Mouse (Mus musculus) spleen, adult 2 months (tissue): ENCODE results near the gene Runx1.

ENCODE experiments used
- CTCF ChIP-seq: fragments of 200-500 bp; IDR thresholded peaks from 2 replicates; pipeline ENCODE4 v1.5.1; 2011; ENCODE audit warnings: mild to moderate bottlenecking, inconsistent platforms; ENCODE audit not compliant: insufficient read depth, insufficient read length, insufficient replicate concordance; ENCODE audit errors: extremely low read depth
- POLR2A ChIP-seq: fragments of 200-500 bp; IDR thresholded peaks from 2 replicates; pipeline ENCODE4 v1.6.1; 2011; ENCODE audit warnings: low read depth, low read length, inconsistent platforms

GRCm38 (mm10) chr16:92641053-92641452 lies 184.9 kb downstream of the Runx1 start:
- no peak for TF ChIP-seq POLR2A
- TF ChIP-seq CTCF: no peak
